Mouse (Mus musculus) mouse trophoblast stem cell (cell line): ENCODE measurements around the gene Hcrtr2.

ENCODE experiments used
- in situ Hi-C, 2 experiments: fragments of 300-500 bp; cut with MseI, MboI; formaldehyde crosslinking; loops; 2 replicates in 1 of 2; 3 replicates in 1 of 2; pipeline ENCODE4 v1.15.1; 2025

Gene Hcrtr2

GRCm38 (mm10) chr9:76235945-76236503 is 87.6 kb downstream of the Hcrtr2 start:
- in situ Hi-C loops: loop anchor here (10.0 kb wide), 2 partner anchors 471 to 481 kb away; no protein-coding TSS in a partner anchor

DNA sequence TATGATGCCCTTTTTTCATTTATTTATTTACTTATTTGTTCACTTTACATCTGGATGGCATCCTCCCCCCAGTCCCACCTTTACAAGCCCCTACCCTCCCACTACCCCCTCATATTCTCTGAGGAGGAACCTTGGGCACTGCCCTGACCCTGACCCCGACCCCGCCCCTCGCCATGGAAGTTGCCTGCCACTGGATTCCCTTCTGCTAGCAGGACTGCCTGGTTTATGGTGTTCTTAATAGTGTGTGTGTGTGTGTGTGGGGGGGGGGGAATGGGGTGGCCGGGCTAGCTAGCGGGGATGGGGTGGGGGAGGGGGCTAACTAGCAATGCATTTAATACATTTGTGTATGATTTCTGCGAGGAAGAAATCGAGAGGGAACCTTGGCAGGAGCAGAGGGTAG is 88.8 kb downstream of the Hcrtr2 start:
- in situ Hi-C loops: loop anchor here (10.0 kb wide), 2 partner anchors 470 to 480 kb away; no protein-coding TSS in a partner anchor

DNA sequence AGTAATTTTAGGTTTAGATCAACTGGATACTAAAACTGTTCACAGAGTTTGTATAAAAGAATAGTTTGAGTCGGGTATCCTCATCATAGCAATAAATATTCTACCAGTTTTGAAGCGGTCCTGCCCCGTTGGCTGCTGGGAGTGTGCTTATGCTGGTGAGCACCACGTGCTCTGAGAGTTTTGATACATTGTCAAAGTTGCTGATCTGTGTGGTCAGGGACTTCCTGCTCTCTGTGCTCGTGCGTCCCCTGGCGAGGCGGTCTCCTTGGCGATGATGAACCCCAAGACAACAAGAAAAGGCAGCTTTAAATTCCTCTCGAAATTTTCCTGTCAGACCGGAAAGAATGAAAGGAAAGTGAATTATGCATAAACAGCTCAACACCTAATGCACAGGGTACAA is 93.3 kb downstream of the Hcrtr2 start:
- in situ Hi-C loops: loop anchor here (10.0 kb wide), 2 partner anchors 466 to 476 kb away; no protein-coding TSS in a partner anchor

- in situ Hi-C loops: no loop called here
Measured at GRCm38 (mm10) chr9:76217178-76217975, 106.3 kb downstream of the Hcrtr2 start.

DNA sequence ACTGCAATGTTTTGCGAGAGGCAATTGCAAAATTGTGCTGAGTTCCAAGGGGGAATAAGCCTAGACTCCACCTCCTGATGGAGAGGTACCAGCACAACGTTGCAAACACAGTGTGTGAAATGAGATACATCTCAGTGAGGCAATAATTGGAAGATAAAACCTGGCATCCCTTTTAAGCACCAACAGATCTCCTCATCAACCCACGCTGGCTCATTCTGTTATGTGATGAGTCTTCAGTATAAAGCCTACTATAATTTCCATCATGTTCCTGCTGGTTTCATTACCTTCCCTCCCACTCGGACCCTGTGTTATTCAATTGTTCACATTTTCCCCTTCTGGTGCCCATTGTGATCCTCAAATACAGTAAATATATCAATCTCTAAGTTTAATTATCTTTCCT is 109.0 kb downstream of the Hcrtr2 start:
- in situ Hi-C loops: no loop called here

DNA sequence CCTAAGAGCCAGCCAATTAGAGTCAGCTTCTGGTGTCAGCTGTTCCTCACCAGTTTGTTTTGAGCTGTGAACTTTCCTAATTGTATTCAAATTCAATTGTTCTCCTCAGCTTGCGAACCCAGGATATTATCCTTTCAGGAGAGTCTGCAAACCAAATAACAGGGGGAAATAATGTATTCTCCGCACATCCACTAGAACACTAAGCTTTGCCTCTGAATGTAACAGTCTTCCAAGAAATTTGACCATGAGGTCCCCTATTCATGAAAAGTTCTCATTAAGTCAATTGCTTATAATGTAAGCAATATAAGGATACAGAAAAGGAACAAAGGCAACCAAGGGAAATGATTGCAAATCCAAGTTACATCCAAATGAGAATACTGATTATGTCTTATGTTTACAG is 110.1 kb downstream of the Hcrtr2 start, which contains the start of gene Gfral:
TSS of gene Gfral (minus strand) at position 101 of the 400 bp plus-strand sequence.
- in situ Hi-C loops: no loop called here

GRCm38 (mm10) chr9:76196917-76197316 is 126.7 kb downstream of the Hcrtr2 start:
- in situ Hi-C loops: no loop called here

- in situ Hi-C loops: no loop called here
Measured at GRCm38 (mm10) chr9:76179221-76179620, 144.4 kb downstream of the Hcrtr2 start.
